Mouse (Mus musculus) liver (tissue): ENCODE data around the gene Arhgap45.
A peak's percentile ranks its signal among the peaks of the same experiment; 100 is the strongest.

Source experiments
- DNase-seq: peaks from one replicate; pipeline ENCODE4 v3.0.0-alpha.2; 2020; ENCODE audit warnings: mixed read lengths

Arhgap45 gene

GRCm38 (mm10) chr10:80016511-80016910, at the start of gene Arhgap45:
Gene Arhgap45, plus strand, starts transcription at chr10:80016653.
- DNase-seq = peak; percentile 75

- DNase-seq = no peak
These were observed 49.5 kb upstream of the Arhgap45 start for GRCm38 (mm10) chr10:79966886-79967400.

GRCm38 (mm10) chr10:79968181-79968580, 48.3 kb upstream of the Arhgap45 start:
- DNase-seq = no peak

GRCm38 (mm10) chr10:79969124-79969568, 47.3 kb upstream of the Arhgap45 start:
- no peak for DNase-seq

GRCm38 (mm10) chr10:79970415-79971182, 45.9 kb upstream of the Arhgap45 start, which contains the start of gene Grin3b:
Gene Grin3b, plus strand, starts transcription at chr10:79970715.
- no peak for DNase-seq

GRCm38 (mm10) chr10:79971183-79971497, 45.3 kb upstream of the Arhgap45 start:
- no peak for DNase-seq

- DNase-seq = no peak
These were observed 43.6 kb upstream of the Arhgap45 start for GRCm38 (mm10) chr10:79972831-79973230.

GRCm38 (mm10) chr10:79974087-79974486, 42.4 kb upstream of the Arhgap45 start:
- DNase-seq = no peak

GRCm38 (mm10) chr10:79974668-79975067, 41.8 kb upstream of the Arhgap45 start:
- DNase-seq = no peak

GRCm38 (mm10) chr10:79976071-79976721, 40.3 kb upstream of the Arhgap45 start:
- no peak for DNase-seq

- DNase-seq = no peak
These were observed 39.7 kb upstream of the Arhgap45 start for GRCm38 (mm10) chr10:79976722-79977107.

- no peak for DNase-seq
These were observed 39.1 kb upstream of the Arhgap45 start for GRCm38 (mm10) chr10:79977324-79977723.

- no peak for DNase-seq
These were observed 38.4 kb upstream of the Arhgap45 start for GRCm38 (mm10) chr10:79978061-79978460.

- DNase-seq = no peak
These were observed 36.9 kb upstream of the Arhgap45 start for GRCm38 (mm10) chr10:79979401-79980155.

GRCm38 (mm10) chr10:79983205-79983604, 33.2 kb upstream of the Arhgap45 start:
- no peak for DNase-seq

GRCm38 (mm10) chr10:79983670-79984069, 32.8 kb upstream of the Arhgap45 start:
- DNase-seq = peak; percentile 84

- peak; percentile 92 for DNase-seq
These were observed 32.1 kb upstream of the Arhgap45 start, which contains the start of gene Tmem259 for GRCm38 (mm10) chr10:79984195-79984816. Gene Tmem259, minus strand, starts transcription at chr10:79984330.

GRCm38 (mm10) chr10:79984871-79985270, 31.6 kb upstream of the Arhgap45 start:
- peak; percentile 98 for DNase-seq

GRCm38 (mm10) chr10:79985334-79986231, 30.9 kb upstream of the Arhgap45 start:
- DNase-seq = peak; percentile 88

GRCm38 (mm10) chr10:79986232-79986878, 30.1 kb upstream of the Arhgap45 start:
- peak; percentile 81 for DNase-seq

- DNase-seq = peak; percentile 85
These were observed 29.5 kb upstream of the Arhgap45 start for GRCm38 (mm10) chr10:79986963-79987362.
